Mouse (Mus musculus) urinary bladder, postnatal 25 days (tissue): ENCODE results near the gene Eml2.

Source experiments
- DNase-seq: peaks from one replicate; pipeline ENCODE4 v3.0.0; 2022; ENCODE audit warnings: low spot score

The Eml2 gene

DNA sequence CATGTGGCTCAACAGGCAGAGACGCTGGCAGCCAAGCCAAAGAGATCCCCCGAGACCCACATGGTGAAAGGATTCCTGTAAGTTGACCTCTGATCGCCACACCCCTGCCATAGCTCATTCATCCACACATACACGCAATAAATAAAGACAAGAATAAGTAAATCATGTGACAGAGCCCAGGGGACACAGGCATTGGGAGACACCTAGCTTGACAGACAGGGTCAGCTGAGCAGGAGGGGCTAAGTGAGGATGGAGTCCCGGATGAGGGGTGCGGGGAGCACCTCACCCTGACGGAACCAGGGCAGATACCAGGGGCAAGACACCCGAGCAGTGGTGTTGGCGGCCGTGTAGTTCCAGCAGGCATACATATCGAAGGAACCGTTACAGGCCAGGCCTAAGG lies 12.5 kb upstream of the Eml2 start:
- DNase-seq: no peak

DNA sequence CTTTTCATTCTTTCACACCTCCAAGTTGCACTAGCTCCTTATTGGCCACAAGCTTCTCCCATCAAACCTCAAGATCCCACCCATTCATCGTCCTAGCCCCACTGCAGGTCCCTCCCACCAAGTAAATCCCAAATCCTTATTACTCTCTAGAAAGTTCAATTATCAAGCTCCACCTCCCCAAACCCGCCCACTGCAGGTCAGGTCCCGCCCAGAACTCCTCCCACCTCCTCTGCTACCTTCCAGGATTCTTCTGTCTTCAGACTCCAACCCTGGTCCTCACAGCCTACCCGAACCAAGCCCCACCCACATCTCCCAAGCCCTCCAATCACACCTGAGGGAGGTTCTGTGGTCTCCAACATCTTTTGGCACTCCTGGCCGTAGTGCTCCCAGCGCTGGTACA lies 12.0 kb upstream of the Eml2 start:
- DNase-seq: no peak

DNA sequence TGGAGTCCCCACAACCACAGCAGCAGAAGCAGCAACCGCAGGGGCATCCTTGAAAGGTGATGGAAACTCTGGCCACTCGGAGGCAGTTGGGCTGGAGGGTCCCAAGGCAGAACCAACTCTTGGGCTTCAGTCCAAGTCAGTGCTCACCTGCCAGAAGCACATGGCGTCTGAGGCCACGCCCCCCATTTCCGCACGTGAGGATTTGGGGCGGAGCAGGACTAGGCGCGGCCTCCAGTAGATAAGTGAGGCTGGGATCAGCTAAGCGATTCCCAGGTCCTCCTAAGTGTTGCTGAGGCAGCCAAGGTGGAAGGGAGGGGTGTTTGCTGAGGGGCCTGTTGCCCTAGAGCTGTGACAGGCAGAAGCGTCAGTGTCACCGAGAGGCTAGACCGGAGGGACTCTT lies 11.2 kb upstream of the Eml2 start:
- DNase-seq: no peak

DNA sequence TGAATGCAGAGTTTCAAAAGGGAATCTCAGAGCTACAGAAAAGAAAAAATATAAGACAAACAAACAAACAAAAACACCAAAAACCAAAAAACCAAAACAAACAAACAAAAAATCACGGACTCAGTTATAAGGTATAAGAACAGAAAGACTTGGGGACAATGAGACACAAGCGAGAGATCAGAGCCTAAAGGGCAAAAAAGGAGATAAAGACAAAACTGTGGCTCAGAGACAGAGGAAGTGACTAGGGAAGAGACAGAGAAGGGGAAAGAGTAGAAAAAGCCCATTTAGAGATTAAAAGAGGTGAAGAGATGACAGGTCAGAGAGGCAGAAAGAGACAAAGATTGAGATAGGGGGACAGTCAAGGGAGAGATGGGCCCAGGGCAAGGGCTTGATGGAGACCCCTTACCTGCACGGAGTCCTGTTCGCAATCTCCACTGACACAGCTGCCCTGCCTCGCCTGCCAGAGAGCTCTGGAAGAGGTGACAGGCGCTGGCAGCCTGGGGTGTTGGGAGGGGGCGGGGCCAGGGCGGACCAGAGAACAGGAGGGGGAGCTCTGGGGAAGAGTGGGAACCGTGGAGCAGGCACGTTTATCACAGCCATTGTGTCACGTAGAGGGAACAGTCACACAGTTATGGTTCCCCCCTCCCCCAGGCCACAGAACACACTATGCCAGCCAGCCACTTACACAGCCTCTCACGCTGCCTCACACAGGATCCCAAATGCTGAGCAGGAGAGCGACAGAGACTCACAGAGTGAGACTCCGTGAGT lies 10.4 kb upstream of the Eml2 start, which contains the start of gene Gipr:
Gene Gipr, minus strand, starts transcription at position 472 of the 768 bp plus-strand sequence.
- DNase-seq: no peak

DNA sequence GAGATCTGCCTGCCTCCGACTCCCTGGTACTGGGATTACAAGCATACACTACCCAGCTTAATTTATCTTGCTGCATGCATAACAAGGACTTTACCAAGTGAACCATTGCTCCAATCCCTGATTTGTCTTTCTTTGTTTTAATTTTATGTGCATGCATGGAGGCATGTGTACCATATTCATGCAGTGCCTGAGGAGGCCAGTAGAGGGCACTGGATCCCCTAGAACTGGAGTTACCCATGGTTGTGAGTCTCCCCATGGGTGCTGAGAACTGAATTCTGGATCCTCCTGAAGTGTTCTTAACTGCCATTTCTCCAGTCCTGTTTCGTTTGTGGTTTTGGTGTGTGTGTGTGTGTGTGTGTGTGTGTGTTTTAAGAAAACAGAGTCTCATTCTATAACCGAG lies 9.2 kb upstream of the Eml2 start:
- no peak for DNase-seq

DNA sequence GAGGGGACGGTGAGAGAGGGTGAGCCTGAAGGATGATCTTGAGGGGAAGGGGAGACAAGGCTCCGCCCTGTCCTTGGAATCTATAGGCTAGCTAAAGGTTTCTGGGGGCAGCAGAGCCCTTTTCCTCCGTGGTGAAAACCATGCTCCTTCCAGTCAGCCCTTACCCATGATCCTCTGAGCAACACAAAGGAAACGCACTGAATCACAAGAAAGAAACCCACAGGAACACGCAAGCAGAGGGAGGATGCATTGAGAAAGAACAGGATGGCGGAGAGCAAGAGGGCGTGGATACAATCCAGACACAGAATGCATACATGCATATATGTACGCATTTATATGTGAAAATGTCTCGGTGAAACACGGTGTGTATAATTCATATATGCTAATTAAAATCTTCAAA lies 6.7 kb upstream of the Eml2 start:
- DNase-seq: no peak

DNA sequence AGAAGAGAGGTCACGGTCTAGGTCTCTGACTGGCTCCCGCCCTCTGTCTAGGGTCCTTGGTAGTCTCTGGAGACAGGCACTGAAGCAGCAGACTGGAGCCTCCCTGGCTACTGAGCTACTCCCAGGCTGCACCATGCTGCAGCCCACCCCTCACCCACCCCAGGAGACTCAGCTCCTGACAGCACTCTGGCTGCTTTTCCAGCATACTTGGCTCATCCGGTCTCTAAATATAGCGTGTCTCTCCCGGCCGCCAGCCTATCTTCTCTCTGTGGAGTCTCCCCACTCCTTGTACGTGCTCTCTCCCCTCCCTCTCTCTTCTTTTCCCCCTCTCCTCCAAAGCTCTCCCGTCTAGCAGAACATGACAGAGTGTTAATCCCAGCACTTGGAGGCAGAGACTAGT lies 6.1 kb upstream of the Eml2 start:
- no peak for DNase-seq

DNA sequence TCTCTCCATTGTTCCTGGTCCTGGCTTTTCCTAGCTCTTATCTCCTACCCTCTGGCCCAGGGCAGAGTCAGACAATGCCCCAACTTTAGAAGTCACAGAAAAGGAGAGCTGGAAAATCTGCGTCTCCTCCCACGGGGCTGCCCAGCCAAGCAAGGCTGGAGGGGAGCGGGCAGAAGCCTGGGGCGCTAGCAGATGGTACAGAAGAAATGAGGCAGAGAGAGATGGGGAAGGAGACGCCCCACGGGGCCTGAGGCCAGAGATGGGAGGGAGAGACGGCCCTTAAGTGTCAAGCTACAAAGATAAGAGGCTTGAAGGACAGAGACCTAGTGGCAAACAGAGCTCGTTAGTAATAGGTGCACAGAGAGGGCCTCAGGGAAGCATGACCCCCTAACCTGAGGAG lies 4.4 kb upstream of the Eml2 start:
- no peak for DNase-seq

DNA sequence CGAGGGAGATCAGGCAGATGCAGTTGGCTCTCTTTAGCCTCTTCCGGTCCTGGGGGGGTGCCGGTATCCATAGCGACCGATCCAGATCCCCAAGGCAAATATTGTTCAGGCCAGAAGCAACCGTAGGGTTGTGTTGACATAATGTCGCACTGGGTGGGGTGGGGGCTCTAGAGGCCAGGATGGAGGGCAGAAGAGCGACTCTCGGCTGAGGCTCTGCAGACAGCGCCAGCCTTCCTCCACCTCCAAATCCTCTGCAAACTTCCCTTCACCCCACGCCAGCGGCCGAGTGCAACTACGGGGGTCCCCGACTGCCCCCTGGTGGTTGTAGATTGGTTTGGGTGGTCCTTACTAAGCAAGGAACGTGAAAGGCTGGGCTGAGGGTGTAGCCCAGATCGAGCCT lies 3.3 kb upstream of the Eml2 start:
- DNase-seq: peak; percentile 76

DNA sequence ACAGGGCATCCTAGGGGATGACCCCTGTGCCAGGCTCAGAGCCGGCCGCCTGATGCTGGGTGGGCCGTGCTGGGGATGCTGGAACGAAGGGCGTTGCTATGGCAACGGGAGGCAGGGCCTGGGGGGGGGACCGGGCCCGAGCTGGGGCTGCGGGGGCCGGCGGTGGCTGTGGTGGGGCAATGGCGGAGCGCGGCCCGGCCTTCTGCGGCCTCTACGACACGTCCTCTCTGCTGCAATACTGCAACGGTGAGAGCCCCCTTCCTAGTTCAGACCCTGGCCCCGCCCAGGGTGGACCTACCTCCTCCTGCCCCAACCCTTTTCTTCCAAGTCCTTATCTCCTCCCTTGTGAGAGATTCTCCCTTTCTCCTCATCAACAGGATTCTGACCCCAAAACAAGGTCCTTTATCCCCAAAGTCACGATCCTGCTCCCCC lies 311 bp downstream of the Eml2 start:
- no peak for DNase-seq

DNA sequence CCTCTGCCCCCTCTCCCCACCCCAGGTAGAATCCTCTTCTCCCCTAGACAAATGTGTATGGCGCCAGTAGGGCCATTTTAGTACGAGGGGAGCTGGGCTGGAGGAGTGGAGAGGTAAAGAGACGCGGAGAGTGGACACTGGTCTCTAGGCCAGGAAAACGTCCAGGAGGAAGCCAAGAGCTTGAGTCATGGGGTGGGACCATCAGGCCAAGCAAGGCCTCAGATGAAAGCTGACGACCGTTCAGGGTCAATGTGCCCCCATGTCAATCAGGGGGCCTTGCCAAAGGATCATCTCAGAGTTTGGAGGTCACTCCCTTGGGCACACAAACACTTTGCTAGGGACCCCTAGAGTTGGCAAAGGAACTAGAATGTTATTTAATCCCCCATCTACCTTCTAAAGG lies 995 bp downstream of the Eml2 start:
- DNase-seq: no peak

DNA sequence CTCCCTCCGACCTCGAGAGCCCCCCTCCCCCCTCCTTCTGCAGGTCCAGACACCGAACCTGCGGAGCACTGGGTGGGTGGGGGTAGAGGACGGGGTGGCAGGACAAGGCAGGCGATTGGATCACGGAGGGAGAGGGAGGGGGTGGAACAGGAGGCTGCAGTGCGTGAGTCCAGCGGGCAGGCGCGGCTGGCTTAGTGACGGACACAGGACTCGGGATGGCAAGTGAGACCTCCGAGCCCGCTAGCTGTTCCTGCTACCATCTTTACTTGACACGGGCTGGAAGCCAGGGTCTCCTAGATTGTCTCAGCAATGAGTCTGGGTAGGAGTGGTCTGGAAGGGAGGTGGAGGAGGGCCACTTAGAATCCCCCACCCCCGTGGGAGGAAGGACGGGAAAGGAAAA lies 1.8 kb downstream of the Eml2 start:
- DNase-seq: no peak

DNA sequence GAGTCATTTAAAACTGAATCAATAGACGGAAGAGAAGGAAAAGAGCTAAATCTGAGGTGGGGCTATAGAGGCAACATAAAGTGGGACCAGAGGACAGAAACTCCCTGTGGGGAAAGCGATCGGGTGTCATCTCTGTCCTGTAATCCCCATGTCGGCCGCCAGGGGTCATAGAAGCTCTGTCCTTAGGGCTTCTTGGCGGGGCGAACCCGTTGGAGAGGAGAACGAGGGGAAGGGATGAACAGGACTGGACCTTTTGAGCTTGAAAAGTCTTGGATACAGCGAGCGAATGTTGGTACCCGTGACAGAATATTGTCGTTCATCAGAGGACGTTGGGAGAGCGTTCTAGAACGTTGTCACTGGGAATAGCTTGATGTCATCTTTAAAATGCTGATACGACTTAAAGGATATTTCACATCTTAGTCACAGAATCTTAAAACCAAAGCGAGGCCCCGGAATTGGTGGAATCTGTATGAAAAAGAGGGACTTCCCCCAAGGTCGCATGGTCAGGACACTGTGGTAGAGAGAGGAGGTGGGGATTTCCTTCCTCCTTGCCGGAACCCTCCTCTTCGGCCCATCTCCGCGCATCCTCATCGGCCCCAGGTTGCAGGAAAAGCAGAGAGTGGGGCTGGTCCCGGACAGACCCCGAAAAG lies 2.3 kb downstream of the Eml2 start:
- DNase-seq: peak; percentile 78

DNA sequence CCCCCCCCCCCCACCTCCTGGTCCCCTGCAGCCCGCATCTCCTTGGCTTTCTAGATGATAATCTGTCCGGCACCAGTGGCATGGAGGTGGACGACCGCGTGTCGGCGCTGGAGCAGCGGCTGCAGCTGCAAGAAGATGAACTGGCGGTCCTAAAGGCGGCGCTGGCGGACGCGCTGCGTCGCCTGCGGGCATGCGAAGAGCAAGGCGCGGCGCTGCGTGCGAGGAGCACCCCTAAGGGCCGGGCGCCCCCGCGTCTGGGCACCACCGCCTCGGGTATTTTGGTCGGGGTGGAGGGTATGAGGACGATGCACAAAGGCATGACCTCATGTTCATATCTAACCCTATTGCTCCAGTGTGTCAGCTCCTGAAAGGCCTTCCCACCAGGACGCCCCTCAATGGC lies 3.0 kb downstream of the Eml2 start:
- peak; percentile 38 for DNase-seq

DNA sequence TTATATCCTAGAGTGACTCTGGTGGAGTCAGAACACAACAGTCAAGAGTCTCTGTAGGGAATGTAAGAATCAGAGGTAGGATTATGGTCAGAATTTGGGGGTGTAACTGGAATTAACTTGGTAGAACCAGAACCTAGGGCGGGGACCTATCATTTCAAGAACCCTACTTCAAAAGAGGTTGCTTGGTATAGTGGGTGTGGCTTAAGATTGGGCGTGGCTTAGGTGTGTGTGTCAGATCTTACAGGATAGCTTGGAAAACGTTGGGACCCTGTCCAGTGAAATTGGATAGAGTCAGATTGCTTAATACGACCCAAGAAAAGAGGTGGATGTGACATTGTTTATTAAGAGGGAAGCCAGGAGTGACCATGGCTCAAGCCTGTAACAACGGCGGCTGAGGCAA lies 3.7 kb downstream of the Eml2 start:
- DNase-seq: no peak

DNA sequence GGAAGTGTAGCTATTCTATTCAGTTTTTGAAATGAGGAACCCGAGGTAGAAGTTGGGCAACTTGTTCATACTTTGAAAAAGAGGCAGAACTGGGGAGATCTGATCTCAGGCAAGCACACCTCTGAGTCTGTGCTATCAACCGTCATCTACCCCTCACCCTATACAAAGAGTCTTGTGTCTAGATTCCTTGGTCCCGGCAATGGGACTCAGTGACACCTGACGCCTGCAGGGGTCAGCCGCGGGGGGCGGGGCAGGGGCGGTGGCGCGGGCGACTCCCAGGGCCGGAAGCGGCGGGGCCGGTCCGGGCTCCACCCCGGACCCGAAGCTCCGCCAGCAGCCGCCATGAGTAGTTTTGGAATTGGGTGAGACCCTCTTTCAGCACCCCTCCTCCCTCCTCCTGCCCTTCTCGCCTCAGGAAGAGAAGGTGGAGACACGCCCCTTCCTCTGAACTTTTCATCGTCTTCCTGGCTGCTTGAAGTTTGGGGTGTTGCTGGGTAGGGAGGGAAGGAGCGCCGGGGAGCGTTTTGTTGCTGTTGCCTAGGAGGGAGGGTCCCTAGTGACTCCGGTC lies 4.7 kb downstream of the Eml2 start:
- DNase-seq: peak; percentile 38

DNA sequence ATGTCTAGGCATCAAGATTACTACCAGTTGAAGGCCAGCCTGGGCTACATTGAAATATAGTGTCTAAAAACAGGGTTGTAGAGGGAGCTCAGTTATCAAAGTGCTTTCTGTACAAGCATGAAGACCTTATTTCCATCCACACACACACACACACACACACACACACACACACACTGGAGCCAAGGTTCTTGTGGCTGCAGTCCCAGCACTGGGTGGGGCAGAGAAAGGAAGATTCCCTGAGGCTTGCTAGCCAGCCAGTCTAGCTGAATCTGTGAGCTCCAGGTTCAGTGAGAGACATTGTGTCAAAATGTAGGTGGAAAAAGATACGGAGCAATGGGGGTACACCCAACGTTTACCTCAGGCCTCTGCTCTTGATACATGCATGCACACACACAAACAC lies 8.0 kb downstream of the Eml2 start:
- no peak for DNase-seq

DNA sequence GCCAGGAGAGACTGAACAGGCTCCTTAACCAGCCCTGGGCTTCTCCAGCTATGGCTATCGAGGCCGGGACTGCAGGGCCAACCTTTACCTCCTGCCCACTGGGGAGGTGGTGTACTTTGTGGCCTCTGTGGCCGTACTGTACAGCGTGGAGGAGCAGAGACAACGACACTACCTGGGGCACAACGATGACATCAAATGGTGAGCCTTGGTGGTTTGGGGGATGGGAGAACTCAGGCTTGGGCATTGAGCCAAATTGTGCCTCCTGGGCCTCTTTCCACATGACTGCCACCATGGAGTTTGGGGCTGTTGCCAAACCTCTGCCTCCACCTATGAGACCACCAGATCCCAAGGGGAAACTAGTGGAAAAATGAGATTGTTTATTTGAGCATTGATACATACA lies 8.5 kb downstream of the Eml2 start:
- no peak for DNase-seq

DNA sequence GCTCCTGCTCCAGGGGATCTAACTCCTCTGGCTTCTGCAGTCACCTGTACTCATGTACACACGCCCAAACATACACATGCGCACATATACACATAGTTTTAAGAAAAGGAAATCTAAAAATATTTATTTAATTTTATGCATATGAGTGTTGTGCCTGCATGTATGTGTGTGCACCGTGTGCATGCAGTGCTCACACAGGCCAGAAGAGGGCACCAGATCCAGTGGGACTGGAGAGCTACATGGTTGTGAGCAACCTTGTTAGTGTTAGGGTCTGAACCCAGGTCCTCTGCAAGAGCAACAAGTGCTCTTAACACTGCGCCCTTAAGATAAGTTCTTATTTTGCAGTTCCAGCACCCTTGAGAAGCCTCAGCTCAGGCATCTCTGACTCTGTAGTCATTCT lies 18.5 kb downstream of the Eml2 start:
- no peak for DNase-seq

DNA sequence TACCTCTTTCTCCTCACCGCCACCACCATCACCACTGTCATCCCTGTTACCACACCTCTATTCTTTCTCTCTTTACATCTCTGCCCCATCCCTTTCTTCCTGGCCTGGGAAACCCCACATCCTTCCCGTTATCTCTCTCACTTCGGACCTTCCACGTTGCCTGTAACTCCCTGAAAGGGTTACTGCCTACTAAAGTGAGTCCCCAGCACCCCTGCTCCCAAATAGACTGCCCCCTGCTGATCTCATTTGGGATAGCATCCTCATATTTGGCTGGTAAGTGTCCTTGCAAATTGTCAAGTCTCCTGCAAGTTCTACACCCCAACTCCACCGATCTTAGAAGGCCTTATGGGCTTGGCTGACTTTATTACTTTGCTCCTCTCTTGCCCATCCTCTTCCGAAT lies 20.5 kb downstream of the Eml2 start:
- DNase-seq: no peak

DNA sequence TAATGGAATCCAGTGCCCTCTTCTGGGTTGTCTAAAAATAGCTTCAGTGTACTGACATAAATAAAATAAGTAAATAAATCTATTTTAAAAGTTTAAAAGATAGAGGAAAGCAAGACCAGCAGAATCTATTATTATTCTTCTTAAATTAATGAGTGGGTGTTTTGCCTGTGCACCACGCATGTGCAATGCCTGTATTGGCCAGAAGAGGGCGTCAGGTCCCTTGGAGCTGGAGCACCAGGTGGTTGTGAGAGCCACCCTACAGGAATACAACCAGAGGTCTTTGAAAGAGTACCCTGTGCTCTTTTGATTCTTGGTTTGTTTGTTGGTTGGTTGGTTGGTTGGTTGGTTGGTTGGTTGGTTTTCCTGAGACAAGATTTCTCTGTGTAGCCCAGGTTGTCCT lies 21.8 kb downstream of the Eml2 start:
- no peak for DNase-seq

DNA sequence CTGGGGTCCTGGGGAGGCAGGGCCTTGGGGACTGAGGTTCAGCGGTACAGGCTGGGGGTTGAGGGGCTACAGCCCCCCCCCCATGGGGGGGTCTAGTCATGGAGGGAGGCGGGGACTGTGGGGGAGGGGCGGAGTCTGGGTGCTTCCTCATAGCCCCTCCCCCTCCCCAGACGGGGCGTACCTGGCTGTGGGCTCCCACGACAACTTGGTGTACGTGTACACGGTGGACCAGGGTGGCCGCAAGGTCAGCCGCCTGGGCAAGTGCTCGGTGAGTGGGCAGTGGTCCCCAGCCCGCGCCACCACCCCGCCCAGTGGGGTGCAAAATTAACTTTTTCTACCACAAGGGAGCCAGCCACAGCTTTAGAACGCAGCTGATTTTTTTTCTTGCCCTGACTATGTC lies 25.4 kb downstream of the Eml2 start:
- no peak for DNase-seq

DNA sequence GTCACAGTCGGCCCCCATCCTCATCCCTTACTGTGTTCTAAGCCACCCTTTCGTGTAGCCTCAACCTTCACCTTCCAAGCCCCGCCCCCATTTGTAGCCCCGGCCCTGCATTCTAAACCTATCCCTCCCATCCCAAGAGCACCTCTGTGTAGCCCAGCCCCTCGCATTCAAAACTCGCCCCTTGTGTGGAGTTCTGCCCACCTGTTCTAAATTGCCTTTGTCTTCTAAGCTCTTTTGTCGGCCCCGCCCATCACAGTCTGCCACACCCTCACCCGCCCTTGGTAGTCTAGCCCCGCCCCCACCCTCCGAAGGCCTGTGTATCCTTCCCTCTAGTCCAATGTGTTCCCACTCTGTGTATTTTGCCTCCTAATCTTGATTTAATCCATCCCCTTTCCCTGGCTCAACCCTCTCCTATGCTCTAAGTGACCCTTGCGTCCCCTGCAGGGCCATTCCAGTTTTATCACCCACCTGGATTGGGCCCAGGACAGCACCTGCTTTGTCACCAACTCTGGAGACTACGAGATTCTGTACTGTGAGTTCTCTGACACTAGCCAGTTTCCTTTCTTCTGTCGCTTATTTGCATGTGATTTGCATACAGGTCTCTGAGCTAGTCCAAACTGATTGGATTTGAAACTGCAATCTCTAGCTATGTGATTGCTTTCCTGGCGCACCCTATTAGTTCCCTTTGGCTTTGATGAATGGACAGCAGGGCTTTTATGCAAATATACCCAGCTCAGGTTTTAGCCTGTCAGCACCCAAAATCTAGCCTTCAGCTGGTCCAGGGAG lies 26.0 kb downstream of the Eml2 start:
- DNase-seq: no peak
